Mouse (Mus musculus) limb, embryonic 13.5 days (tissue): ENCODE measurements around the gene Tnni3. TPM values are rescaled to one million over a fixed set of nuclear protein-coding genes. Genes with fewer than 3 reads are reported as not detected.

Experiments
- ATAC-seq: fragments of 200-750 bp; cut with Nextera tagmentation; 2 replicates; pipeline ENCODE4 v1.8.0; 2017; ENCODE audit warnings: low read depth, moderate number of reproducible peaks, moderate TSS enrichment; ENCODE audit not compliant: low FRiP score
- H3K27ac ChIP-seq: fragments of 300-500 bp; sonication (generic); 2 replicates; pipeline ENCODE4 v1.5.1; 2015; ENCODE audit warnings: inconsistent platforms, mild to moderate bottlenecking, moderate library complexity
- H3K27me3 ChIP-seq: fragments of 300-500 bp; sonication (generic); 2 replicates; pipeline ENCODE4 v1.6.1; 2015; ENCODE audit warnings: mild to moderate bottlenecking, inconsistent platforms
- H3K36me3 ChIP-seq: fragments of 300-500 bp; sonication (generic); 2 replicates; pipeline ENCODE4 v1.6.1; 2015; ENCODE audit warnings: inconsistent platforms, mild to moderate bottlenecking, moderate library complexity
- H3K4me1 ChIP-seq: fragments of 300-500 bp; sonication (generic); 2 replicates; pipeline ENCODE4 v1.6.1; 2015; ENCODE audit warnings: inconsistent platforms
- H3K4me2 ChIP-seq: fragments of 300-500 bp; sonication (generic); replicated peaks from 2 replicates; pipeline ENCODE4 v1.6.1; 2015; ENCODE audit warnings: inconsistent platforms, mild to moderate bottlenecking, moderate library complexity
- H3K4me3 ChIP-seq: fragments of 300-500 bp; sonication (generic); 2 replicates; pipeline ENCODE4 v1.5.1; 2015; ENCODE audit warnings: moderate library complexity, mild to moderate bottlenecking, inconsistent platforms
- H3K9ac ChIP-seq: fragments of 300-500 bp; sonication (generic); 2 replicates; pipeline ENCODE4 v1.6.1; 2015; ENCODE audit warnings: mild to moderate bottlenecking, inconsistent platforms
- H3K9me3 ChIP-seq: fragments of 300-500 bp; sonication (generic); 2 replicates; pipeline ENCODE4 v1.6.1; 2016; ENCODE audit warnings: inconsistent platforms
- WGBS: fragments of 180-500 bp; shearing (Covaris S2); methylation state at CpG from one replicate; pipeline ENCODE4 v1.1.7; 2015; 5-methylcytosine and 5-hydroxymethylcytosine counted together
- polyA plus RNA-seq: library from polyadenylated mRNA; unstranded; fragments of >200 nt; fragmentation: Nextera tagmentation; extraction: Ambion mirVana; gene quantifications from 2 replicates; pipeline ENCODE4 v1.2.1, GENCODE M21; 2015

The Tnni3 gene
- polyA plus RNA-seq, 1 experiment from 2014 or later = 4.9 TPM

GRCm38 (mm10) chr7:4515853-4516252 lies 8.2 kb downstream of the Tnni3 start:
- H3K36me3 ChIP-seq = no peaks in the 10 kb centered on the region
- H3K4me2 ChIP-seq = no peak overlapping the region
- no peaks in the 10 kb centered on the region for H3K9me3 ChIP-seq
- peak overlapping the region; percentile 19; the same call in 1 of the 2 replicates for H3K9ac ChIP-seq
- H3K27ac ChIP-seq = no peak overlapping the region; the same call in 1 of the 2 replicates
- H3K4me3 ChIP-seq = peak overlapping the region; percentile 25; the same call in 1 of the 2 replicates
- peak; percentile 50 for ATAC-seq
- WGBS = 40% methylated on average over 6 of the region's 6 CpGs
- peaks cover 23% of the 10 kb centered on the region for H3K4me1 ChIP-seq
- H3K27me3 ChIP-seq = peaks cover 4% of the 10 kb centered on the region; the same call in 1 of the 2 replicates

GRCm38 (mm10) chr7:4513829-4514712 lies 10.0 kb downstream of the Tnni3 start:
- Histone ChIP-seq H3K4me2 (peak overlapping the region; percentile 31; the same call in 1 of the 2 replicates), H3K4me1 (peaks cover 24% of the 10 kb centered on the region), H3K36me3 (no peaks in the 10 kb centered on the region), H3K9me3 (no peaks in the 10 kb centered on the region), H3K9ac (peak overlapping the region; percentile 43; the same call in 1 of the 2 replicates), H3K4me3 (peak overlapping the region; percentile 25), H3K27me3 (no peaks in the 10 kb centered on the region), H3K27ac (peak overlapping the region; percentile 63; the same call in 1 of the 2 replicates)
- 51% methylated on average over 6 of the region's 6 CpGs for WGBS
- ATAC-seq = peak; percentile 45; the same call in 1 of the 2 replicates

GRCm38 (mm10) chr7:4513236-4513635 lies 10.8 kb downstream of the Tnni3 start:
- no peaks in the 10 kb centered on the region for H3K27me3 ChIP-seq
- peak overlapping the region; percentile 25 for H3K4me3 ChIP-seq
- H3K27ac ChIP-seq = peak overlapping the region; percentile 63; the same call in 1 of the 2 replicates
- no peak for ATAC-seq
- WGBS = 29% methylated on average over 13 of the region's 13 CpGs
- peak overlapping the region; percentile 31; the same call in 1 of the 2 replicates for H3K4me2 ChIP-seq
- H3K4me1 ChIP-seq = peaks cover 24% of the 10 kb centered on the region
- H3K9me3 ChIP-seq = no peaks in the 10 kb centered on the region
- no peak overlapping the region for H3K9ac ChIP-seq
- H3K36me3 ChIP-seq = no peaks in the 10 kb centered on the region

GRCm38 (mm10) chr7:4511489-4512224 lies 12.4 kb downstream of the Tnni3 start:
- peak overlapping the region; percentile 16 for H3K4me2 ChIP-seq
- H3K9me3 ChIP-seq = no peaks in the 10 kb centered on the region
- 77% methylated on average over 8 of the region's 8 CpGs for WGBS
- no peak overlapping the region for H3K9ac ChIP-seq
- no peaks in the 10 kb centered on the region for H3K27me3 ChIP-seq
- ATAC-seq = no peak
- H3K27ac ChIP-seq = no peak overlapping the region
- H3K4me3 ChIP-seq = no peak overlapping the region
- H3K4me1 ChIP-seq = peaks cover 24% of the 10 kb centered on the region
- H3K36me3 ChIP-seq = no peaks in the 10 kb centered on the region

GRCm38 (mm10) chr7:4509863-4510608 lies 14.0 kb downstream of the Tnni3 start:
- peak; percentile 77 for ATAC-seq
- Histone ChIP-seq H3K4me3 (0 out of 2 replicates have a peak overlapping the region, but pooled peaks have one; percentile 15), H3K4me2 (peak overlapping the region; percentile 38), H3K27me3 (no peaks in the 10 kb centered on the region), H3K36me3 (no peaks in the 10 kb centered on the region), H3K27ac (peak overlapping the region; percentile 22; the same call in 1 of the 2 replicates), H3K9me3 (no peaks in the 10 kb centered on the region), H3K4me1 (peaks cover 17% of the 10 kb centered on the region; the same call in 1 of the 2 replicates), H3K9ac (no peak overlapping the region)
- 13% methylated on average over 24 of the region's 24 CpGs for WGBS

- 90% methylated on average over 8 of the region's 8 CpGs for WGBS
- no peak for ATAC-seq
- Histone ChIP-seq H3K4me2 (no peak overlapping the region), H3K36me3 (no peaks in the 10 kb centered on the region), H3K9ac (no peak overlapping the region), H3K27me3 (no peaks in the 10 kb centered on the region), H3K9me3 (no peaks in the 10 kb centered on the region), H3K4me3 (no peak overlapping the region), H3K4me1 (0 out of 2 replicates have a peak, but pooled peaks cover 7% of the 10 kb centered on the region), H3K27ac (no peak overlapping the region)
Measured at GRCm38 (mm10) chr7:4508739-4509116, 15.3 kb downstream of the Tnni3 start.

- no peak overlapping the region for H3K4me2 ChIP-seq
- H3K4me3 ChIP-seq = no peak overlapping the region
- H3K36me3 ChIP-seq = no peaks in the 10 kb centered on the region
- H3K9ac ChIP-seq = no peak overlapping the region
- 0 out of 2 replicates have a peak, but pooled peaks cover 7% of the 10 kb centered on the region for H3K4me1 ChIP-seq
- WGBS = 75% methylated on average over 32 of the region's 32 CpGs
- no peaks in the 10 kb centered on the region for H3K27me3 ChIP-seq
- no peak overlapping the region for H3K27ac ChIP-seq
- H3K9me3 ChIP-seq = no peaks in the 10 kb centered on the region
- ATAC-seq = no peak
Measured at GRCm38 (mm10) chr7:4508062-4508738, 15.8 kb downstream of the Tnni3 start.

GRCm38 (mm10) chr7:4507220-4507619 lies 16.8 kb downstream of the Tnni3 start:
- Histone ChIP-seq H3K4me2 (no peak overlapping the region), H3K27ac (no peak overlapping the region), H3K4me3 (no peak overlapping the region), H3K4me1 (0 out of 2 replicates have a peak, but pooled peaks cover 7% of the 10 kb centered on the region), H3K9me3 (no peaks in the 10 kb centered on the region), H3K9ac (no peak overlapping the region), H3K36me3 (no peaks in the 10 kb centered on the region), H3K27me3 (no peaks in the 10 kb centered on the region)
- no peak for ATAC-seq
- WGBS = 43% methylated on average over 3 of the region's 4 CpGs

GRCm38 (mm10) chr7:4504646-4505435 lies 19.2 kb downstream of the Tnni3 start:
- Histone ChIP-seq H3K27ac (no peak overlapping the region), H3K9me3 (no peaks in the 10 kb centered on the region), H3K9ac (no peak overlapping the region), H3K4me2 (no peak overlapping the region), H3K4me1 (peaks cover 16% of the 10 kb centered on the region), H3K36me3 (no peaks in the 10 kb centered on the region), H3K4me3 (no peak overlapping the region), H3K27me3 (no peaks in the 10 kb centered on the region)
- ATAC-seq = no peak
- 63% methylated on average over 11 of the region's 11 CpGs for WGBS

GRCm38 (mm10) chr7:4503858-4504257 lies 20.2 kb downstream of the Tnni3 start:
- H3K9me3 ChIP-seq = no peaks in the 10 kb centered on the region
- H3K36me3 ChIP-seq = no peaks in the 10 kb centered on the region
- H3K4me2 ChIP-seq = no peak overlapping the region
- peaks cover 21% of the 10 kb centered on the region for H3K4me1 ChIP-seq
- H3K4me3 ChIP-seq = no peak overlapping the region
- 82% methylated on average over 5 of the region's 5 CpGs for WGBS
- no peak overlapping the region for H3K27ac ChIP-seq
- H3K27me3 ChIP-seq = no peaks in the 10 kb centered on the region
- ATAC-seq = no peak
- H3K9ac ChIP-seq = no peak overlapping the region
